In genomic region chr14:54159816-54160215, GRCm38 (mm10) we compare ENCODE assay signal across 27 mouse cellular contexts.
"Had no signal": no experiment of that assay in that cellular context is flagged by ENCODE, and none has a peak within 500 bp of the region (broad histone marks: within the 10 kb centered on the region; RNA-seq: fewer than 3 reads in every experiment).

No protein-coding gene starts in this region.

- H3K27me3 ChIP-seq: heart, embryonic 13.5 days; heart, embryonic 15.5 days; hindbrain, embryonic 12.5 days; kidney, embryonic 15.5 days; limb, embryonic 13.5 days; limb, embryonic 15.5 days had no signal

- H3K9me3 ChIP-seq: heart, embryonic 13.5 days; heart, embryonic 15.5 days; hindbrain, embryonic 10.5 days; hindbrain, embryonic 12.5 days; kidney, embryonic 15.5 days; limb, embryonic 13.5 days; limb, embryonic 15.5 days had no signal

- H3K36me3 ChIP-seq: heart, embryonic 13.5 days; heart, embryonic 15.5 days; hindbrain, embryonic 10.5 days; hindbrain, embryonic 12.5 days; kidney, embryonic 15.5 days; limb, embryonic 13.5 days; limb, embryonic 15.5 days had no signal

- H3K4me1 ChIP-seq: heart, embryonic 15.5 days; hindbrain, embryonic 10.5 days; hindbrain, embryonic 12.5 days had no signal

- ATAC-seq: forebrain, embryonic 16.5 days; hindbrain, embryonic 16.5 days; intestine, embryonic 16.5 days had no signal

- DNase-seq: gastrocnemius, adult 2 months; gastrocnemius, postnatal 10 days; gastrocnemius, postnatal 25 days; heart, adult 2 months; heart, postnatal 14 days; heart, postnatal 4 days; kidney, adult 11 months; kidney, adult 2 months; kidney, adult 9 months; kidney, postnatal 14 days; kidney, postnatal 36 days; layer of hippocampus, adult 9-11 months; layer of hippocampus, postnatal 36 days; left cerebral cortex, postnatal 4 days had no signal

- H3K4me2 ChIP-seq: heart, embryonic 11.5 days; heart, embryonic 13.5 days; heart, embryonic 15.5 days; hindbrain, embryonic 12.5 days; hindbrain, embryonic 14.5 days; kidney, embryonic 15.5 days; limb, embryonic 13.5 days; limb, embryonic 15.5 days had no signal

- H3K27ac ChIP-seq: gastrocnemius, adult 2 months; heart, adult 2 months; heart, embryonic 13.5 days; heart, embryonic 15.5 days; hindbrain, embryonic 10.5 days; hindbrain, embryonic 12.5 days; hindbrain, embryonic 14.5 days; kidney, postnatal 0 days; limb, embryonic 13.5 days; limb, embryonic 15.5 days had no signal

- H3K9ac ChIP-seq: heart, embryonic 13.5 days; heart, embryonic 15.5 days; hindbrain, embryonic 12.5 days; hindbrain, embryonic 14.5 days; kidney, embryonic 15.5 days; limb, embryonic 13.5 days; limb, embryonic 15.5 days had no signal

- H3K4me3 ChIP-seq: gastrocnemius, adult 2 months; heart, adult 2 months; heart, embryonic 13.5 days; heart, embryonic 15.5 days; hindbrain, embryonic 10.5 days; hindbrain, embryonic 12.5 days; kidney, embryonic 15.5 days; limb, embryonic 13.5 days; limb, embryonic 15.5 days had no signal
